Mouse (Mus musculus): ENCODE measurements around the gene Ppp1r13l. TPM values are rescaled to one million over a fixed set of nuclear protein-coding genes. Genes with fewer than 3 reads are reported as not detected.

Ppp1r13l gene
- total and polyA plus RNA-seq, 3 experiments: 1.5 to 15.9 TPM; not detected in 1

GRCm38 (mm10) chr7:19420121-19420520, 60.6 kb downstream of the Ppp1r13l start:
- Histone ChIP-seq H3K4me1 (ENCODE audit: control insufficient read depth in 1 of 2, insufficient read depth in 2 of 2, low read length in 2 of 2) (peaks cover 2 to 5% of the 10 kb centered on the region in 2 experiments), H3K9ac (ENCODE audit: control insufficient read depth, low read depth, low read length, poor library complexity, severe bottlenecking) (no peak overlapping the region), H3K36me3 (ENCODE audit: control insufficient read depth in 1 of 2, insufficient read depth in 2 of 2, low read length in 2 of 2) (0 out of 4 replicates have a peak, but pooled peaks cover 0 to 3% of the 10 kb centered on the region in 2 experiments), H3K4me3 (ENCODE audit: control insufficient read depth in 1 of 2, insufficient read depth in 1 of 2, low read depth in 2 of 2, low read length in 2 of 2) (no peak overlapping the region), H3K79me2 (ENCODE audit: control insufficient read depth, insufficient read depth, low read length, poor library complexity) (no peaks in the 10 kb centered on the region), H3K27me3 (ENCODE audit: control insufficient read depth in 1 of 2, insufficient read depth in 2 of 2, low read length in 2 of 2) (no peaks in the 10 kb centered on the region), H3K9me3 (replicated peaks; ENCODE audit: insufficient read depth, low read length) (no peaks in the 10 kb centered on the region), H3K27ac (ENCODE audit: control insufficient read depth, low read depth, low read length) (no peak overlapping the region)
- DNase-seq (ENCODE audit: low read depth, low spot score): no peak
- TF ChIP-seq USF1 (IDR thresholded peaks at IDR 0.05; ENCODE audit: low read depth, low read length): no peak
- TF ChIP-seq SMC3 (IDR thresholded peaks at IDR 0.05; ENCODE audit: low read depth, low read length): no peak
- no peak for TF ChIP-seq HCFC1 (IDR thresholded peaks at IDR 0.05; ENCODE audit: low read depth, low read length)
- TF ChIP-seq RAD21 (IDR thresholded peaks at IDR 0.05; ENCODE audit: low read depth, low read length): no peak
- no peak for TF ChIP-seq MAFK (IDR thresholded peaks at IDR 0.05; ENCODE audit: borderline replicate concordance, low read depth, low read length)
- no peak for TF ChIP-seq JUND (IDR thresholded peaks at IDR 0.05; ENCODE audit: low read depth, low read length)
- no peak for TF ChIP-seq GABPA (IDR thresholded peaks at IDR 0.05; ENCODE audit: low read depth, low read length)

- H3K9ac ChIP-seq (ENCODE audit: control insufficient read depth, low read depth, low read length, poor library complexity, severe bottlenecking): peak overlapping the region; percentile 66
- no peaks in the 10 kb centered on the region for H3K79me2 ChIP-seq (ENCODE audit: control insufficient read depth, insufficient read depth, low read length, poor library complexity)
- H3K36me3 ChIP-seq (ENCODE audit: control insufficient read depth in 1 of 2, insufficient read depth in 2 of 2, low read length in 2 of 2): 0 out of 4 replicates have a peak, but pooled peaks cover 0 to 3% of the 10 kb centered on the region in 2 experiments
- H3K4me3 ChIP-seq (ENCODE audit: control insufficient read depth in 1 of 2, insufficient read depth in 1 of 2, low read depth in 2 of 2, low read length in 2 of 2): peak overlapping the region; percentile 65 to 79
- no peak overlapping the region for H3K27ac ChIP-seq (ENCODE audit: control insufficient read depth, low read depth, low read length)
- peak; percentile 96 for DNase-seq (ENCODE audit: low read depth, low spot score)
- no peaks in the 10 kb centered on the region for H3K27me3 ChIP-seq (ENCODE audit: control insufficient read depth in 1 of 2, insufficient read depth in 2 of 2, low read length in 2 of 2)
- H3K4me1 ChIP-seq (ENCODE audit: control insufficient read depth in 1 of 2, insufficient read depth in 2 of 2, low read length in 2 of 2): peaks cover 2 to 5% of the 10 kb centered on the region in 2 experiments
- no peaks in the 10 kb centered on the region for H3K9me3 ChIP-seq (replicated peaks; ENCODE audit: insufficient read depth, low read length)
- TF ChIP-seq E2F4 (IDR thresholded peaks at IDR 0.05; ENCODE audit: borderline replicate concordance, low read depth, low read length) (0 out of 2 replicates have a peak, but pooled peaks have one; percentile 44), UBTF (IDR thresholded peaks at IDR 0.05; ENCODE audit: borderline replicate concordance, insufficient read depth, low read depth, low read length) (no peak), MAZ (IDR thresholded peaks at IDR 0.05; ENCODE audit: low read depth, low read length) (no peak), TBP (IDR thresholded peaks at IDR 0.05; ENCODE audit: low read depth, low read length) (no peak), MAX (IDR thresholded peaks at IDR 0.05; ENCODE audit: low read length) (peak; percentile 79), MYB (IDR thresholded peaks at IDR 0.05; ENCODE audit: low read depth, low read length) (no peak), USF1 (IDR thresholded peaks at IDR 0.05; ENCODE audit: low read depth, low read length) (0 out of 2 replicates have a peak, but pooled peaks have one; percentile 16), CHD1 (IDR thresholded peaks at IDR 0.05; ENCODE audit: low read depth, low read length) (no peak), JUND (IDR thresholded peaks at IDR 0.05; ENCODE audit: low read depth, low read length) (no peak), EP300 (IDR thresholded peaks at IDR 0.05; ENCODE audit: low read depth in 1 of 2, low read length in 2 of 2) (no peak), MAFK (IDR thresholded peaks at IDR 0.05; ENCODE audit: borderline replicate concordance, low read depth, low read length) (no peak), NRF1 (IDR thresholded peaks at IDR 0.05; ENCODE audit: insufficient read depth, low read depth, low read length, poor library complexity, severe bottlenecking) (peak; percentile 72), MEF2A (IDR thresholded peaks at IDR 0.05; ENCODE audit: extremely low read depth, insufficient replicate concordance, low read depth, low read length, poor library complexity, severe bottlenecking) (no peak), MXI1 (IDR thresholded peaks at IDR 0.05; ENCODE audit: low read depth, low read length) (peak; percentile 86), SMC3 (IDR thresholded peaks at IDR 0.05; ENCODE audit: low read depth, low read length) (no peak), TCF12 (IDR thresholded peaks at IDR 0.05; ENCODE audit: low read depth, low read length) (no peak), RAD21 (IDR thresholded peaks at IDR 0.05; ENCODE audit: low read depth, low read length) (no peak), SIN3A (IDR thresholded peaks at IDR 0.05; ENCODE audit: low read length) (peak; percentile 73), HCFC1 (IDR thresholded peaks at IDR 0.05; ENCODE audit: low read depth, low read length) (0 out of 2 replicates have a peak, but pooled peaks have one; percentile 14), ZC3H11A (IDR thresholded peaks at IDR 0.05; ENCODE audit: low read depth, low read length) (no peak), USF2 (IDR thresholded peaks at IDR 0.05; ENCODE audit: borderline replicate concordance in 1 of 2, insufficient read depth in 1 of 2, low read depth in 1 of 2, low read length in 2 of 2) (no peak), ZKSCAN1 (IDR thresholded peaks at IDR 0.05; ENCODE audit: low read depth, low read length) (no peak), KAT2A (conservative IDR thresholded peaks at IDR 0.05; ENCODE audit: low read depth, low read length) (no peak), ZNF384 (IDR thresholded peaks at IDR 0.05; ENCODE audit: low read depth, low read length) (no peak), GATA1 (IDR thresholded peaks at IDR 0.05; ENCODE audit: low read depth, low read length) (no peak), RCOR1 (IDR thresholded peaks at IDR 0.05; ENCODE audit: low read depth, low read length) (no peak)
Measured at GRCm38 (mm10) chr7:19420821-19421636, 61.5 kb downstream of the Ppp1r13l start.

Data from MEL (cell line).